Comparison of ENCODE assay signal across 25 mouse cellular contexts in genomic region chr6:4617911-4618310, GRCm38 (mm10). TPM values are rescaled to one million over a fixed set of nuclear protein-coding genes. Genes with fewer than 3 reads are reported as not detected.
A peak's percentile ranks its signal among the peaks of the same experiment; 100 is the strongest.
DNase-seq lines count a peak whose midpoint lies in the region; ATAC-seq and TF ChIP-seq lines count a peak whose summit lies in the region.
"Had no signal": no experiment of that assay in that cellular context is flagged by ENCODE, and none has a peak within 500 bp of the region (broad histone marks: within the 10 kb centered on the region; RNA-seq: fewer than 3 reads in every experiment).

No protein-coding gene starts in this region.

- DNase-seq in liver, postnatal 0 days: no peak
- DNase-seq in B cell, adult 2 months: peak; percentile 9 to 14
- no peak for DNase-seq in frontal cortex, postnatal 10 days (ENCODE audit: low spot score in 2 of 2)
- no peak for DNase-seq in midbrain, postnatal 0 days (ENCODE audit: low spot score)
- DNase-seq in adrenal gland, adult 18-20 months (ENCODE audit: low spot score in 2 of 2): no peak
- DNase-seq: cerebellum, adult 11-12 months; cerebellum, postnatal 14 days; gastrocnemius, postnatal 36 days; kidney, adult 11 months; liver, embryonic 13.5 days; spleen, adult 18-20 months; thymus, adult 18-20 months; thymus, postnatal 4 days had no signal

- H3K27me3 ChIP-seq in liver, embryonic 12.5 days (replicated peaks): no peaks in the 10 kb centered on the region
- no peaks in the 10 kb centered on the region for H3K27me3 ChIP-seq in liver, postnatal 0 days (ENCODE audit: insufficient read depth, low read length)
- no peaks in the 10 kb centered on the region for H3K27me3 ChIP-seq in midbrain, postnatal 0 days (ENCODE audit: insufficient read depth, low read length)
- H3K27me3 ChIP-seq: embryonic facial prominence, embryonic 12.5 days; hindbrain, embryonic 13.5 days; limb, embryonic 13.5 days; liver, embryonic 13.5 days; lung, embryonic 15.5 days; neural tube, embryonic 15.5 days; stomach, embryonic 15.5 days had no signal

- no peaks in the 10 kb centered on the region for H3K4me1 ChIP-seq in liver, embryonic 12.5 days
- H3K4me1 ChIP-seq in liver, postnatal 0 days (ENCODE audit: insufficient read depth): no peaks in the 10 kb centered on the region
- H3K4me1 ChIP-seq in bone marrow macrophage, adult 2 months (ENCODE audit: control insufficient read depth, insufficient read depth, low read length): peaks cover 14% of the 10 kb centered on the region
- H3K4me1 ChIP-seq in midbrain, postnatal 0 days (ENCODE audit: insufficient read depth, low read length): no peaks in the 10 kb centered on the region
- H3K4me1 ChIP-seq: embryonic facial prominence, embryonic 12.5 days; hindbrain, embryonic 13.5 days; limb, embryonic 13.5 days; liver, embryonic 13.5 days; lung, embryonic 15.5 days; midbrain, embryonic 10.5 days; neural tube, embryonic 15.5 days; stomach, embryonic 15.5 days had no signal

- TF ChIP-seq CTCF in liver, postnatal 0 days (IDR thresholded peaks at IDR 0.05; ENCODE audit: low read depth): no peak
- no peak for TF ChIP-seq CTCF in bone marrow macrophage, adult 2 months (IDR thresholded peaks at IDR 0.05; ENCODE audit: low read depth, low read length)
- TF ChIP-seq CTCF in midbrain, postnatal 0 days (IDR thresholded peaks at IDR 0.05): no peak

- 0 out of 2 replicates have a peak overlapping the region, but pooled peaks have one; percentile 10 for H3K27ac ChIP-seq in liver, embryonic 12.5 days
- no peak overlapping the region for H3K27ac ChIP-seq in liver, postnatal 0 days (ENCODE audit: low read depth)
- peak overlapping the region; percentile 29; the same call in 1 of the 2 replicates for H3K27ac ChIP-seq in bone marrow macrophage, adult 2 months (ENCODE audit: insufficient read depth, low read depth, low read length)
- H3K27ac ChIP-seq in midbrain, postnatal 0 days (ENCODE audit: low read depth, low read length): no peak overlapping the region
- H3K27ac ChIP-seq: embryonic facial prominence, embryonic 12.5 days; hindbrain, embryonic 13.5 days; layer of hippocampus, adult 2 months; limb, embryonic 13.5 days; liver, embryonic 13.5 days; lung, embryonic 15.5 days; midbrain, embryonic 10.5 days; neural tube, embryonic 15.5 days; stomach, embryonic 15.5 days had no signal

- no peak for TF ChIP-seq EP300 in liver, postnatal 0 days (IDR thresholded peaks at IDR 0.05; ENCODE audit: low read depth)

- H3K9ac ChIP-seq in liver, embryonic 12.5 days: no peak overlapping the region
- H3K9ac ChIP-seq in liver, postnatal 0 days (replicated peaks): no peak overlapping the region
- no peak overlapping the region for H3K9ac ChIP-seq in midbrain, postnatal 0 days (replicated peaks; ENCODE audit: low read length, poor library complexity, severe bottlenecking)
- H3K9ac ChIP-seq: embryonic facial prominence, embryonic 12.5 days; hindbrain, embryonic 13.5 days; limb, embryonic 13.5 days; liver, embryonic 13.5 days; lung, embryonic 15.5 days; neural tube, embryonic 15.5 days; stomach, embryonic 15.5 days had no signal

- TF ChIP-seq POLR2A in bone marrow macrophage, adult 2 months (IDR thresholded peaks at IDR 0.05; ENCODE audit: borderline replicate concordance, low read depth, low read length): no peak

- no peak overlapping the region for H3K4me2 ChIP-seq in liver, embryonic 12.5 days
- no peak overlapping the region for H3K4me2 ChIP-seq in liver, postnatal 0 days (ENCODE audit: low read depth, low read length)
- no peak overlapping the region for H3K4me2 ChIP-seq in midbrain, postnatal 0 days (ENCODE audit: low read depth, low read length, poor library complexity, severe bottlenecking)
- H3K4me2 ChIP-seq: embryonic facial prominence, embryonic 12.5 days; hindbrain, embryonic 13.5 days; limb, embryonic 13.5 days; liver, embryonic 13.5 days; lung, embryonic 15.5 days; neural tube, embryonic 15.5 days; stomach, embryonic 15.5 days had no signal

- H3K36me3 ChIP-seq in liver, embryonic 12.5 days: peaks cover 40% of the 10 kb centered on the region
- peaks cover 17% of the 10 kb centered on the region for H3K36me3 ChIP-seq in liver, postnatal 0 days (replicated peaks; ENCODE audit: insufficient read depth, low read length)
- peaks cover 7% of the 10 kb centered on the region for H3K36me3 ChIP-seq in midbrain, postnatal 0 days (ENCODE audit: insufficient read depth, low read length)

- no peaks in the 10 kb centered on the region for H3K9me3 ChIP-seq in liver, embryonic 12.5 days (replicated peaks)
- no peaks in the 10 kb centered on the region for H3K9me3 ChIP-seq in liver, postnatal 0 days (ENCODE audit: low read length)
- no peaks in the 10 kb centered on the region for H3K9me3 ChIP-seq in midbrain, postnatal 0 days (ENCODE audit: low read length)
- H3K9me3 ChIP-seq: embryonic facial prominence, embryonic 12.5 days; hindbrain, embryonic 13.5 days; limb, embryonic 13.5 days; liver, embryonic 13.5 days; lung, embryonic 15.5 days; neural tube, embryonic 15.5 days; stomach, embryonic 15.5 days had no signal

- H3K4me3 ChIP-seq in liver, embryonic 12.5 days: no peak overlapping the region
- no peak overlapping the region for H3K4me3 ChIP-seq in liver, postnatal 0 days (ENCODE audit: low read depth, low read length)
- no peak overlapping the region for H3K4me3 ChIP-seq in bone marrow macrophage, adult 2 months (ENCODE audit: insufficient read depth, low read length)
- H3K4me3 ChIP-seq in midbrain, postnatal 0 days (ENCODE audit: low read depth, low read length): no peak overlapping the region
- H3K4me3 ChIP-seq: embryonic facial prominence, embryonic 12.5 days; hindbrain, embryonic 13.5 days; layer of hippocampus, adult 2 months; limb, embryonic 13.5 days; liver, embryonic 13.5 days; lung, embryonic 15.5 days; midbrain, embryonic 10.5 days; neural tube, embryonic 15.5 days; stomach, embryonic 15.5 days had no signal

- WGBS in liver, embryonic 12.5 days (ENCODE audit: insufficient replicate concordance): 44% methylated on average over 10 of the region's 10 CpGs
- 47% methylated on average over 10 of the region's 10 CpGs for WGBS in liver, postnatal 0 days (ENCODE audit: insufficient replicate concordance)
- 89% methylated on average over 10 of the region's 10 CpGs for WGBS in midbrain, postnatal 0 days

- ATAC-seq in liver, embryonic 12.5 days: no peak
- ATAC-seq in liver, postnatal 0 days: no peak
- peak; percentile 98 for ATAC-seq in megakaryocyte progenitor cell, adult 5-6 weeks (replicated peaks; ENCODE audit: poor library complexity)
- no peak for ATAC-seq in midbrain, postnatal 0 days (ENCODE audit: low FRiP score)
- ATAC-seq: midbrain, embryonic 16.5 days had no signal

RNA-seq across cellular contexts. Expression of gene Casd1, which starts 17.3 kb away (rescaled TPM):
- 17.4 and 18.1 TPM in 2 replicates for polyA plus RNA-seq in liver, embryonic 12.5 days (2016; fragmentation: Nextera tagmentation; extraction: Ambion mirVana)
- polyA plus RNA-seq in liver, postnatal 0 days (2015; fragmentation: Nextera tagmentation; extraction: Ambion mirVana): 8.0 and 8.5 TPM in 2 replicates
- polyA plus RNA-seq in bone marrow macrophage, adult 2 months (2012; ENCODE audit: insufficient read depth, insufficient read length, missing spikeins): 22.1 and 22.7 TPM in 2 replicates
- total RNA-seq in megakaryocyte progenitor cell, adult 5-6 weeks (2015): 33.1 and 42.9 TPM in 2 replicates
- total RNA-seq in megakaryocyte progenitor cell, adult 5-6 weeks (2017): 53.3 and 62.2 TPM in 2 replicates
- 93.6 and 123 TPM in 2 replicates for total RNA-seq in midbrain, postnatal 0 days (2014; rRNA removed)
- 42.1 and 44.7 TPM in 2 replicates for polyA plus RNA-seq in midbrain, postnatal 0 days (2015; fragmentation: Nextera tagmentation; extraction: Ambion mirVana)
- 10 to 100 TPM; 21.3 to 30.9 TPM for total RNA-seq in adrenal gland, adult 18-20 months (2021)

Comparison
In these comparisons a context has a peak if more than half of its experiments do, and no peak if none do; other contexts are left out.
1. H3K27ac ChIP-seq: peak in liver, embryonic 12.5 days (single experiment) and bone marrow macrophage, adult 2 months (single experiment); none in liver, postnatal 0 days (single experiment) and midbrain, postnatal 0 days (single experiment).
2. DNase-seq: peak in B cell, adult 2 months (2 of 2); none in liver, postnatal 0 days (single experiment), frontal cortex, postnatal 10 days (0 of 2), midbrain, postnatal 0 days (single experiment) and adrenal gland, adult 18-20 months (0 of 2).